Mouse (Mus musculus) kidney, adult 9 months (tissue): ENCODE measurements around the gene Chfr.

Experiments
- DNase-seq: peaks from one replicate; pipeline ENCODE4 v3.0.0; 2022

Gene Chfr

GRCm38 (mm10) chr5:110135293-110136086, at the start of gene Chfr:
Gene Chfr (plus strand): TSS chr5:110135842.
- peak; percentile 99 for DNase-seq

GRCm38 (mm10) chr5:110086161-110086866, 49.3 kb upstream of the Chfr start:
- no peak for DNase-seq

DNA sequence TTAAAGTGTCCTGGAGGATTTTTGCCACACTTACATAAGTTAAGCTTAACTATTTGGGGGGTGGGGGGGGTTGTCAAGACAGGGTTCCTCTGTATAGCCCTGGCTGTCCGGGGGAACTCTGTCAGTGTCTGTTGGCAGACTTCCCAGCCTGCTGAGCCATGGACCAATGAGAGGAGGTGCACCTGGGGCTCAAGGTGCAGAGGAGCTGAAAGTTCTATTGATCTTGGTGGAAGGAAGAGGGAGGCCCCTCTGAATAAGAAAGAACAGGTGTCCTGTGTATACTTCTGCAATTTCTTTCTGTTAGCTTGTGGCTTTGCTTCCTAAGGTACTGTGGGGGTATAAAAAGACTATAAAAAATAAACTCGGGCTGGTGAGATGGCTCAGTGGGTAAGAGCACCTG, 44.1 kb upstream of the Chfr start:
- no peak for DNase-seq

DNA sequence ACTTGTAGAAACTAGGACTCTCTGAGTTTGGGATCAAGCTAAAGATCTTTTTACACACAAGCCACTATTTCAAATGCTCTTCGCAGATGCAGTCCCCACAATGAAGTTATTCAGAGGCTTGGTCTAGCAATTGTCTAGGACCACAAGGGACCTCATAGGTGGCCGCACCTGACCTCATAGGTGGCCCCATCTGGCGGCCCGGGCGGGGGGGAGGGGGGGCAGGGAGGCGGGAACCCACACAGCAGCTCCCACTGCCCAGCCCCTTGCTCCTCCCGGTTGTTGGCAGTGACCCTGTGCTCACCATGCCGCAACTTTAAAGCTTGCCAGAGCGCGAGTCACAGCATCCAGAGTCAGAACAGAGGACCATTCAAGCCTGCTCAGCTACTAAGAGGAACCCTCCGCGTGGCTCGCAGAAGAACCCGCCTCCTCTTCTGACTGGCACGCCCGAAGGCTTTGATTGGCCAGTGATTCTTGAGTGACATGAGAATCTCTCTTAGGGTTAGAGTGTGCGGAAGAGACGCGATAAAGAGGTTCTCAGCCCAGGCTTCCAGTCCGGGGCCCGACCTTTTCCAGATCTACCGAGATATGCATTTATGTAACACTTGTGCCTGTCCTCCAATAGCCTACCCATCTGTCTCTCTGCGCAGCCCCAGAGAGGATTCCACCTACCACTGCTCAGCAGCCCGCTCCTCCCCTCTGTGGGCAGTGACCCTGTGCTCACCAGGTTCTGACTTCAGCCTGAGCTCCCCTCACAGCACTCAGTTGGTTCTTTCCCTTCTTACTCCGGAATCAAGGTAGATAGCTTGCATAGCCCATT, 41.4 kb upstream of the Chfr start, which contains the start of gene Gm35315:
Gene Gm35315, minus strand, starts transcription at position 391 of the 817 bp plus-strand sequence.
- peak; percentile 94 for DNase-seq

DNA sequence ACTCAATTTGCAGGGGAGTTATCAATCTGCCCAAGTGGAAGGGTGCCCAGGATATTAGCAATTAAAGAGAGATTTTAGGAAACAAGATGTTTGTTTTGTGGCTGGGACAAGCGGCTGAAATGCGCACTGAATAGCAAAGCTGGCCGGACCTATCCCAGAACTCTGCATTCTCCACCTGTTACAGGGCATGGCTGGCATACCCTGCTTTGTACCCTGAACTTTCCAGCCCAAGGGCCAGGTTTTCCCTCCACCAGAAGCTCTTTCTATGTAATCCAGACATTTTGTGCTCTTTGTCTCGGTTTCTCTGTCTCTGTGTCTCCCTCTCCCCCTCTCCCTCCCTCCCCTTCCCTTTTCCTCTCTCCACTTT, 40.8 kb upstream of the Chfr start:
- DNase-seq, result no peak

GRCm38 (mm10) chr5:110098991-110099477, 36.6 kb upstream of the Chfr start:
- DNase-seq, result no peak

DNA sequence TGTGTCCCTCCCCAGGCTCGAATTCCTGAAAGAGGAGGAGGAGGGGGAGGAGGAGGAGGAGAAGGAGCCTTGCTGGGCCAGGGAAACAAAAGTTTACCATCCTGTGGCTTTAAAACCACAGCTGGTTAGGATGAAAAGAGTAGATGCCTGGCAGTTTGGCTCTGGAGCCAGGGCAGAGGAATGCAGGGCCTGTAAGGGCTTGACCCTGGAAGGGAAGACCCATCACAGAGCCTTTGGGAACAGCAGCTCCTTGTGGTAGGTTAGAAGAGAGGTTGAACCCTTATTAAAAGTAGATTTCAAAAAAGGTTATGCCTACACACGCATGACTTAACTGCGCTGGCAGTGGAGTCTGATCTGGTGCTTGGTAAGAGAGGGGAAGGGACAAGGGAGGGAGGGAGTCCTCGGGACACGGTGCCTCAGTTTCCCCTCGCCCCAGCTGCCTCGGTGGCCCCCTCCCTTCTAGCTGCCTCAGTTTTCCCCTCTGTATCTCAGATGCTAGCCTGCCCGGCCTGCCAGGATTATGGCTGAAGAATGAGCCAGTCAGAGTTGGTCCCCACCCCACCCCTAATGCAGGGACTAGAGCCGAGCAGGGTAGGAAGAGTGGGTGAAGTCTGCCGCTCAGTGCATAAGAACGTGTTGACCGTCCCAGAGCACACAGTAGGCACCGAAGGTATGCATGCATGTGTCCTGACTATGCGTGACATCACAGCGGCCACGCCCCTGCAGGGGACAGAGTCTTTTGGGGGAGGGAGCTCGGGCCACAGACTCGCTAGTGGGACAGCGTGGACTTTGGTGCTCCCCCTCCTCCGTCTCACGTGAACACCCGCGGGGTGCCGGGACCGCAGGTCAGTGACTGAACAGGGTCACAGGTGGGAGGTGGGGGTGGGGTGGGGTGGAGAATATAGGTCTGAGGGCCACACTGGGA, 35.7 kb upstream of the Chfr start, which contains the start of gene Plcxd1:
Gene Plcxd1, plus strand, starts transcription at position 314 of the 925 bp plus-strand sequence.
- peak; percentile 70 for DNase-seq

DNA sequence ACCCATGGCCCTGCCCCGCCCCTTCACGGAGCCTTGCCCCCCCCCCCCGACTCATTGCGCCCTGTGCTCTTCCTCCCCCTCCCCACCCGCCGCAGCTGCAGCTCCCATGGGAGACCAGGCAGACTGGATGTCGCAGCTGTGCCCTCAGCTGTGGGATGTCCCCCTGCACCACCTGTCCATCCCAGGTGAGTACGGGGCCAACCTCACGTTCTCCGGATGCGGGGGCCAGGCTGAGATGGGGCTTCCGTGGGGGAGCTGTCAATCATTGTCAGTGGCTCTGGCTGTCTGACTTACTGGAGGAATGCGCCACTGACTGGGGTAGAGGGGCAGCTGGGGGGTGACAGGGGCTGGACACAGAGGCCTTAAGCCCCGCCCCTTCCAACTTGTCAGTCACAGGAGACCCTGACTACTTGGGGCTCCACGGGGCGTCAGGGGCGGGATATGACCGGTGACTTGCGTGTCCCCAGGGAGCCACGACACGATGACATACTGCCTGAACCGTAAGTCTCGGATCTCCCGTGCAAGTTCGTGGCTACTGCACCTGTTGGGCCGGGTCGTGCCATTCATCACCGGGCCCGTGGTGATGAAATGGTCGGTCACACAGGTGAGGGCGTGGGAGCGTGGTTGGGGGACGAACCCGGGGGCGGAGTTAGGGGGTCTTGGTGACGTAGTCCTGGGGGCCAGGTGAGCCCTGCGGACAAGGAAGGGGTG, 34.6 kb upstream of the Chfr start:
- no peak for DNase-seq

DNA sequence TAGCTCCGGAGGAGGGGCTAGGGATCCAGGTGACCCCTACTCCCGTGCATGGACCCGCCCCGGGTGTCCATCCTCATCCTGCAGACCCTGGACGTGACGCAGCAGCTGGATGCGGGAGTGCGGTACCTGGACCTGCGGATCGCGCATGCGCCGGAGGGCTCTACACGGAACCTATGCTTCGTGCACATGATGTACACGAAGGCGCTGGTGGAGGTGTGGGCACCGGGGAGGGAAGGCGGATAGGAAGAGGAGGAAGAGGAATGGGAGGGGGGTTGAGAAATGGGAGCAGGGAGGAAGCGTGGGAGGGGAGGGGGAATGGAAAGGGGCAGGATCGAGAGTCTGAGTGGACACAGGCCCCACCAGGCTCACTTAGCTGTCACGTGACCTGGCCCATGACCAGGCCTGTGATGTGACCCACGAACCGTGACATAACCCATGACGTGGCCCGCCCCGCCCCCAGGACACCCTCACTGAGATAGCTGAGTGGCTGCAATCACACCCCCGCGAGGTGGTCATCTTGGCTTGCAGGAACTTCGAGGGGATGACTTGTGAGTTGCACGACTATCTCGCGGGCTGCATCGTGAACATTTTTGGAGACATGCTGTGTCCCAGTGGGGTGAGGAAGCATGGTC, 33.8 kb upstream of the Chfr start:
- peak; percentile 67 for DNase-seq

GRCm38 (mm10) chr5:110102429-110102828, 33.2 kb upstream of the Chfr start:
- no peak for DNase-seq

- no peak for DNase-seq
Observed at GRCm38 (mm10) chr5:110102853-110103625, 32.6 kb upstream of the Chfr start.

DNA sequence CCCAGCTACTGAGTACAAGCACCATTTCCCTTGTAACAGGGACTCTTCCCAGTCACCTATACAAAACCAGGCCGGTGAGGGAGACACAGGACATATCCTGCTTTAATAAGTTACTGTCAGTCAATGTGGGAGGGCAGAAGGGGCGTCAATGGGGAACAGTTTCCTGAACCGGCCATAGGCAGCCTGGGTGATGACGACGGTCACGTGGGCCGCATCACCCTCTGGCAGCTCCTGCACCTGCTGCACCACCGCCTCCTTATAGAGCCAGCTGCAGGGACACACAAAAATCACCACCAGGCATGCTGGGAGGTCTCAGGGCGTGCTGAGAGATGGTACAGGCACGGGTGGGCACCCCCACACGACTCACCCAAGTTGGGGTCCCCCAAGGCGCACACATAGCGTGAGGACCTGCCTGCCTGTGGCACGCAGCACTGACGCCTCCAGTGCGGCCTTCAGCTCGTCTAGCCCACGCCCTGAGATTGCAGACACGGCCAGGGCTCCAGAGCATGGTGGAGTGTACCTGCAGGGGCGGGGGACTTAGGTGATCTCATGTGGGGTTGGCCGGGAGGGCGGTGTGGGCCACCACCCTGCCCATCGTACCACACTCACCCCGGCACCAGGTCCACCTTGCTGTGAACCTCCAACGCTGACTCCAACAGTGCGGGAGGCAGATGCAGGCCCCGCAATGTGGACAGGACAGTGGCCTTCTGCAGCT, 31.6 kb upstream of the Chfr start:
- no peak for DNase-seq

DNA sequence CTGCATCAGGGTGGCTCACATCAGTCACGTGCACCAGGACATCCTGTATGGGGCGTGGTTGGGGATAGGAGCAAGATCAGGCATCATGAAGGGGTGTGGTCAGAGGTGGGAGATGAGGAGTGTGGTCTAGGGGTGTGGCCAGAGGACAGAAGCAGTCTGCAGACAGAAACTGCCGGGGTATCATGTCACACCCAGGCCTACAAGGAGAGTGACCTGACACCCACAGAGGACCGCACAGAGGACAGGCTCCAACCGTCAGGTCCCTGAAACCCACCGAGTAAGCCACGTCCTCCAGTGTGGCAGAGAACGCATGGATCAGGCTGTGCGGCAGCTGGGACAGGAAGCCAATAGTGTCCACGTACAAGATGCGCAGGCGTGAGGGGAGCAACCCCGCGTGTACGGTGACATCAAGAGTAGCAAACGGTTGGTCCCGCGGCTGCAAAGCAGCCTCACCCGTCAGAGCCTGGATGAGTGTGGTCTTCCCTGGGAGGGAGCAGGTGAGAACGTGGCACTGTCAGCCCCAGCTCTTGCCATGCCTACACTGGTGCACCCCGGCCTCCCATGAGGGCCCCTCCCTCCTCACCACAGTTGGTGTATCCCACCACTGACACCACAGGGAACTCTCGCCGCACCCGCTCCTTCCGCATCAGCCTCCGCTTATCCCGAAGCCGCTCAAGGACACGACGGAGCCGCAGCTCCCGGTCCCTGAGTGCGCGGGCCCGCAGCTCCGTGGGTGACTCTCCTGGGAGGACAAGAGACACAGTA, 30.8 kb upstream of the Chfr start:
- DNase-seq, result no peak

DNA sequence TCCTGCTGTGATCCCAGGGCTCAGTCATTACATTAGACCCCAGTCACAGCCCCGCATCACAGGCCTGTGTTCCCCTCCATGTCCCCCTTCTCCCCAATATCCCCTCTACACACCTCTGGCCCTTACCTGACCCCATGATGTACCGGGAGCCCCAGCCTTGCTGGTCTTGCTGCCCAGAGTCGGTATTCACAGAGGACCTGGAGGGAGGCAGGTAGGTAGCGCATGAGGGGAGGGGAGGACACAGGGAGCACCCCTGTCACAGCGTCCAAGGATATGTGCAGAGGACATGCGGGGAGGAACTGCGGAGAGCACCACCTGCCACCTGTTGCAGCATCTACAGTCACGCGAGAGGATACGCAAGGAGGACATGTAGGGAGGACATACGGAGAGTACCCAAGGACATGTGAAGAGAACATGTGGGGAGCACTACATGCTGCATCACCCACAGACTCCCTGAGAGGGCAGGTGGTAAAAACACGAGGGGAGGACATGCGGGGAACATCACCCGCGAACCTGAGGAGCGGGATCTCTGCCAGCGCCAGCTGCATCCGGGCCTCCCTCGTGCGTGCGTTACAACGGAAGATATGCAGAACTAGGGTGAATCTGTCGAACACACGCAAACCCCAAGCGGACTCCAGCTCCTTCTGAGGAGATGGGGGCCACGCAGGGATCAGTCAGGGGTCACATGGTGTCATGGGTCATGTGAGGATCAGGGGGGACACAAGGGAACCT, 29.3 kb upstream of the Chfr start:
- no peak for DNase-seq

GRCm38 (mm10) chr5:110106901-110107564, 28.6 kb upstream of the Chfr start:
- DNase-seq, result no peak

DNA sequence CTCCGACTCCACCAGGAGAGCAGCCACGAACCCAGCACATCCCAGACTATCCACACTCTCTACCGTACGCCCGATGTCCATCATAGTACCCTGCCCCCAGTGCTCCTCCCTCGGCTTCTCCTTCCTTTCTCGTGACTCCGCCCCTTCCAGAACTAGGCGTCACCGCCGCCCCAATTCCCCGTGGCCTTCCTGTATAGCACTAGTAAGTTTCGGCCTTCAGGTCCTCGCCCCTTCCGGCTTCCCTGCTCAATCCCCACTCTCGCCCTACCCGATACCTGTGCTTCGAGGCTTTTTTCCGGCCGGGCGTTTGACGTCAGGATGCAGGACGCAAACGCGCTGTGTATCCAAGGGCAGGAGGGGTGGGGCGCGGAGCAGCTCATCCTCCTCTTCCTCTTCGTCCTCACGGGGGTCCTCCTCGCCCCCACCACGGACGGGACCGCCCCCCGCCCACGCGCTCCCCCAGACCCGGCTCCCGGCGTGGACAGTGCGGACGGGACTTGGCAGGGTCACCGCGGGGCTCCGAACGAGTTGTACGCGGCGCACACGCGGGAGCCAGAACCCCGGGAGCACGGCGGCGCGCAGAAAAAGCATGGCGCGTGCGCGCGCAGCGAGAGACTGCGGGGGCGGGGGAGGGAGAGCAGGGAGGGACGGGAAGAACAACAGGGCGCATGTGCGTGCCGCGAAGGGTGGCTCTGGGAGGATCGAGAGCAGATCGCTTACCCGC, 27.9 kb upstream of the Chfr start, which contains the start of gene Gtpbp6:
Gene Gtpbp6, minus strand, starts transcription at position 617 of the 724 bp plus-strand sequence.
- DNase-seq, result peak; percentile 97

DNA sequence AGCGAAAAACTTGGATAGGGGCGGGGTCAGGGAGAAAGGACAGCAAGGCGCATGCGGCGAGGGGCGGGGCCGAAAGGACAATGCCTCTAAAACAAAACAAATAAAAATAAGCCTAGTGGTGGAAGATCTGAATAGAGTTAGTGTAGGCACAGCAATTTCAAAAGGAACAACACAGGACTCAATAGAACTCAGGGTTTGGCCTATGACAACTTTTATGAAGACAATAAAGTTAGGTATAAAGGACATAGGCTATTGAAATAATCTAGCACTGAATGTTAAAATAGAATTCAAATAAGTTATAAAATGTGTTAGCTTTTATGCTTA, 27.4 kb upstream of the Chfr start:
- DNase-seq, result peak; percentile 98
